32 mouse cellular contexts compared by ENCODE assay signal in genomic region chr6:43205355-43205754, GRCm38 (mm10). TPM values are rescaled to one million over a fixed set of nuclear protein-coding genes. Genes with fewer than 3 reads are reported as not detected.
DNase-seq lines count a peak whose midpoint lies in the region; ATAC-seq and TF ChIP-seq lines count a peak whose summit lies in the region.
"Had no signal": no experiment of that assay in that cellular context is flagged by ENCODE, and none has a peak within 500 bp of the region (broad histone marks: within the 10 kb centered on the region; RNA-seq: fewer than 3 reads in every experiment).

No protein-coding gene starts in this region.

- H3K9ac ChIP-seq in forebrain, embryonic 14.5 days (ENCODE audit: low read length) = no peak overlapping the region
- no peak overlapping the region for H3K9ac ChIP-seq in forebrain, embryonic 12.5 days
- no peak overlapping the region for H3K9ac ChIP-seq in midbrain, embryonic 14.5 days (replicated peaks; ENCODE audit: low read length)
- H3K9ac ChIP-seq in midbrain, embryonic 15.5 days = no peak overlapping the region
- H3K9ac ChIP-seq: embryonic facial prominence, embryonic 13.5 days; embryonic facial prominence, embryonic 15.5 days; forebrain, embryonic 13.5 days had no signal

- WGBS in forebrain, embryonic 14.5 days = 27% methylated on average over 2 of the region's 2 CpGs
- 30% methylated on average over 2 of the region's 2 CpGs for WGBS in forebrain, embryonic 12.5 days
- 50% methylated on average over 2 of the region's 2 CpGs for WGBS in midbrain, embryonic 14.5 days
- 39% methylated on average over 2 of the region's 2 CpGs for WGBS in midbrain, embryonic 15.5 days

- ATAC-seq in forebrain, embryonic 14.5 days = no peak
- ATAC-seq in forebrain, embryonic 12.5 days (ENCODE audit: low FRiP score) = no peak
- no peak for ATAC-seq in midbrain, embryonic 14.5 days (ENCODE audit: low FRiP score, low TSS enrichment)
- ATAC-seq in midbrain, embryonic 15.5 days (replicated peaks) = no peak
- ATAC-seq: activated CD4-positive, CD25-positive, alpha-beta regulatory T cell, adult 4 months; CD4-positive, CD25-positive, alpha-beta regulatory T cell, adult 4 months; forebrain, embryonic 13.5 days; forebrain, embryonic 16.5 days; Patski had no signal

- peak; percentile 15 for DNase-seq in forebrain, embryonic 14.5 days (ENCODE audit: low spot score)
- DNase-seq in midbrain, embryonic 14.5 days = peak; percentile 1
- peak; percentile 72 for DNase-seq in R1 (ENCODE audit: low read depth, low spot score)
- peak; percentile 29 for DNase-seq in brain, embryonic 14.5 days (ENCODE audit: low read depth)
- no peak for DNase-seq in right cerebral cortex, postnatal 10 days (ENCODE audit: low spot score in 2 of 2)
- no peak for DNase-seq in lung, postnatal 14 days
- DNase-seq: adrenal gland, adult 8-10 months; adrenal gland, postnatal 14 days; adrenal gland, postnatal 36 days; B cell, adult 2 months; cerebellum, adult 11 months; cerebellum, adult 18-20 months; cerebellum, adult 8-10 months; cerebellum, adult 9-11 months; cerebellum, postnatal 14 days; cerebellum, postnatal 36 days; embryo, embryonic 11 days had no signal

- no peaks in the 10 kb centered on the region for H3K36me3 ChIP-seq in forebrain, embryonic 14.5 days (ENCODE audit: control insufficient read depth, insufficient read depth, low read length)
- no peaks in the 10 kb centered on the region for H3K36me3 ChIP-seq in forebrain, embryonic 12.5 days (replicated peaks)
- H3K36me3 ChIP-seq in midbrain, embryonic 14.5 days (ENCODE audit: control insufficient read depth, insufficient read depth, low read length) = no peaks in the 10 kb centered on the region
- H3K36me3 ChIP-seq in midbrain, embryonic 15.5 days (replicated peaks) = no peaks in the 10 kb centered on the region
- H3K36me3 ChIP-seq: embryonic facial prominence, embryonic 13.5 days; embryonic facial prominence, embryonic 15.5 days; forebrain, embryonic 10.5 days; G1E had no signal

- no peak overlapping the region for H3K27ac ChIP-seq in forebrain, embryonic 14.5 days (ENCODE audit: low read depth, low read length)
- no peak overlapping the region for H3K27ac ChIP-seq in forebrain, embryonic 12.5 days
- H3K27ac ChIP-seq in midbrain, embryonic 14.5 days (replicated peaks; ENCODE audit: low read depth, low read length) = no peak overlapping the region
- no peak overlapping the region for H3K27ac ChIP-seq in midbrain, embryonic 15.5 days
- H3K27ac ChIP-seq: embryonic facial prominence, embryonic 13.5 days; embryonic facial prominence, embryonic 15.5 days; forebrain, embryonic 10.5 days; forebrain, embryonic 13.5 days had no signal

- no peaks in the 10 kb centered on the region for H3K4me1 ChIP-seq in forebrain, embryonic 14.5 days (ENCODE audit: control insufficient read depth, insufficient read depth, low read length)
- no peaks in the 10 kb centered on the region for H3K4me1 ChIP-seq in forebrain, embryonic 12.5 days
- no peaks in the 10 kb centered on the region for H3K4me1 ChIP-seq in midbrain, embryonic 14.5 days (ENCODE audit: control insufficient read depth, insufficient read depth, low read length)
- no peaks in the 10 kb centered on the region for H3K4me1 ChIP-seq in midbrain, embryonic 15.5 days
- H3K4me1 ChIP-seq: embryonic facial prominence, embryonic 13.5 days; embryonic facial prominence, embryonic 15.5 days; forebrain, embryonic 10.5 days; forebrain, embryonic 13.5 days had no signal

- H3K9me3 ChIP-seq in forebrain, embryonic 14.5 days (replicated peaks; ENCODE audit: control insufficient read depth, low read length) = no peaks in the 10 kb centered on the region
- H3K9me3 ChIP-seq in forebrain, embryonic 12.5 days = no peaks in the 10 kb centered on the region
- no peaks in the 10 kb centered on the region for H3K9me3 ChIP-seq in midbrain, embryonic 14.5 days (ENCODE audit: control insufficient read depth, low read length)
- no peaks in the 10 kb centered on the region for H3K9me3 ChIP-seq in midbrain, embryonic 15.5 days
- H3K9me3 ChIP-seq: embryonic facial prominence, embryonic 13.5 days; embryonic facial prominence, embryonic 15.5 days; forebrain, embryonic 10.5 days; forebrain, embryonic 13.5 days; G1E had no signal

- TF ChIP-seq POLR2A in brain, embryonic 14.5 days (IDR thresholded peaks at IDR 0.05; ENCODE audit: borderline replicate concordance, extremely low read depth, insufficient read depth, insufficient read length, poor library complexity, severe bottlenecking) = no peak

- no peaks in the 10 kb centered on the region for H3K27me3 ChIP-seq in forebrain, embryonic 14.5 days (replicated peaks; ENCODE audit: control insufficient read depth, insufficient read depth, low read length)
- H3K27me3 ChIP-seq in forebrain, embryonic 12.5 days = no peaks in the 10 kb centered on the region
- H3K27me3 ChIP-seq in midbrain, embryonic 14.5 days (ENCODE audit: control insufficient read depth, insufficient read depth, low read length) = no peaks in the 10 kb centered on the region
- no peaks in the 10 kb centered on the region for H3K27me3 ChIP-seq in midbrain, embryonic 15.5 days (replicated peaks)
- H3K27me3 ChIP-seq: CH12.LX; embryonic facial prominence, embryonic 13.5 days; embryonic facial prominence, embryonic 15.5 days; forebrain, embryonic 13.5 days had no signal

- no peak overlapping the region for H3K4me3 ChIP-seq in forebrain, embryonic 14.5 days (ENCODE audit: low read depth, low read length)
- H3K4me3 ChIP-seq in forebrain, embryonic 12.5 days (replicated peaks) = no peak overlapping the region
- no peak overlapping the region for H3K4me3 ChIP-seq in midbrain, embryonic 14.5 days (replicated peaks; ENCODE audit: low read depth, low read length)
- no peak overlapping the region for H3K4me3 ChIP-seq in midbrain, embryonic 15.5 days
- H3K4me3 ChIP-seq: embryonic facial prominence, embryonic 13.5 days; embryonic facial prominence, embryonic 15.5 days; erythroblast, embryonic 14.5 days; forebrain, embryonic 10.5 days; forebrain, embryonic 13.5 days had no signal

- TF ChIP-seq CTCF in brain, embryonic 14.5 days (IDR thresholded peaks at IDR 0.05; ENCODE audit: borderline replicate concordance, extremely low read depth, insufficient read depth, insufficient read length) = no peak

- H3K4me2 ChIP-seq in forebrain, embryonic 14.5 days (ENCODE audit: low read length) = no peak overlapping the region
- no peak overlapping the region for H3K4me2 ChIP-seq in forebrain, embryonic 12.5 days
- no peak overlapping the region for H3K4me2 ChIP-seq in midbrain, embryonic 14.5 days (ENCODE audit: low read length)
- H3K4me2 ChIP-seq in midbrain, embryonic 15.5 days = no peak overlapping the region
- H3K4me2 ChIP-seq: embryonic facial prominence, embryonic 13.5 days; embryonic facial prominence, embryonic 15.5 days; forebrain, embryonic 13.5 days had no signal

RNA-seq across cellular contexts. Expression of gene Olfr434, which starts 7.5 kb away (rescaled TPM):
- polyA plus RNA-seq in forebrain, embryonic 14.5 days (2014; fragmentation: Nextera tagmentation; extraction: Ambion mirVana) = not detected in 2 replicates
- not detected in 2 replicates for polyA plus RNA-seq in forebrain, embryonic 12.5 days (2016; fragmentation: Nextera tagmentation; extraction: Ambion mirVana)
- not detected in 2 replicates for polyA plus RNA-seq in midbrain, embryonic 14.5 days (2014; fragmentation: Nextera tagmentation; extraction: Ambion mirVana)
- polyA plus RNA-seq in midbrain, embryonic 15.5 days (2015; fragmentation: Nextera tagmentation; extraction: Ambion mirVana) = not detected in 2 replicates
- not detected in 2 replicates for polyA plus RNA-seq in brain, embryonic 14.5 days (2012; rRNA removed)
- polyA plus RNA-seq: activated CD4-positive, CD25-positive, alpha-beta regulatory T cell, adult 4 months; CD4-positive, CD25-positive, alpha-beta regulatory T cell, adult 4 months; embryonic facial prominence, embryonic 11.5 days; embryonic facial prominence, embryonic 13.5 days; erythroblast, embryonic 14.5 days; forebrain, embryonic 10.5 days; forebrain, embryonic 13.5 days; forebrain, embryonic 16.5 days; frontal cortex, adult 2 months; G1E had no signal

RNA-seq across cellular contexts. Expression of gene Olfr435, which starts 8.4 kb away (rescaled TPM):
- polyA plus RNA-seq in forebrain, embryonic 14.5 days (2014; fragmentation: Nextera tagmentation; extraction: Ambion mirVana) = not detected in 2 replicates
- polyA plus RNA-seq in forebrain, embryonic 12.5 days (2016; fragmentation: Nextera tagmentation; extraction: Ambion mirVana) = not detected in 2 replicates
- polyA plus RNA-seq in midbrain, embryonic 14.5 days (2014; fragmentation: Nextera tagmentation; extraction: Ambion mirVana) = not detected in 2 replicates
- polyA plus RNA-seq in midbrain, embryonic 15.5 days (2015; fragmentation: Nextera tagmentation; extraction: Ambion mirVana) = not detected in 2 replicates
- polyA plus RNA-seq in brain, embryonic 14.5 days (2012; rRNA removed) = not detected in 2 replicates
- polyA plus RNA-seq: activated CD4-positive, CD25-positive, alpha-beta regulatory T cell, adult 4 months; CD4-positive, CD25-positive, alpha-beta regulatory T cell, adult 4 months; embryonic facial prominence, embryonic 11.5 days; embryonic facial prominence, embryonic 13.5 days; erythroblast, embryonic 14.5 days; forebrain, embryonic 10.5 days; forebrain, embryonic 13.5 days; forebrain, embryonic 16.5 days; frontal cortex, adult 2 months; G1E; Patski had no signal

RNA-seq across cellular contexts. Expression of gene Olfr47, which starts 26.0 kb away (rescaled TPM):
- not detected in 2 replicates for polyA plus RNA-seq in forebrain, embryonic 14.5 days (2014; fragmentation: Nextera tagmentation; extraction: Ambion mirVana)
- not detected in 2 replicates for polyA plus RNA-seq in forebrain, embryonic 12.5 days (2016; fragmentation: Nextera tagmentation; extraction: Ambion mirVana)
- not detected in 2 replicates for polyA plus RNA-seq in midbrain, embryonic 14.5 days (2014; fragmentation: Nextera tagmentation; extraction: Ambion mirVana)
- not detected in 2 replicates for polyA plus RNA-seq in midbrain, embryonic 15.5 days (2015; fragmentation: Nextera tagmentation; extraction: Ambion mirVana)
- polyA plus RNA-seq in brain, embryonic 14.5 days (2012; rRNA removed) = not detected in 2 replicates
- polyA plus RNA-seq: activated CD4-positive, CD25-positive, alpha-beta regulatory T cell, adult 4 months; CD4-positive, CD25-positive, alpha-beta regulatory T cell, adult 4 months; embryonic facial prominence, embryonic 11.5 days; embryonic facial prominence, embryonic 13.5 days; embryonic facial prominence, embryonic 15.5 days; erythroblast, embryonic 14.5 days; forebrain, embryonic 10.5 days; forebrain, embryonic 13.5 days; forebrain, embryonic 16.5 days; frontal cortex, adult 2 months; G1E; Patski had no signal

RNA-seq across cellular contexts. Expression of gene Olfr13, which starts 33.4 kb away (rescaled TPM):
- not detected in 2 replicates for polyA plus RNA-seq in forebrain, embryonic 14.5 days (2014; fragmentation: Nextera tagmentation; extraction: Ambion mirVana)
- 0.05 TPM in 1 of 2 replicates, not detected in the other for polyA plus RNA-seq in forebrain, embryonic 12.5 days (2016; fragmentation: Nextera tagmentation; extraction: Ambion mirVana)
- not detected in 2 replicates for polyA plus RNA-seq in midbrain, embryonic 14.5 days (2014; fragmentation: Nextera tagmentation; extraction: Ambion mirVana)
- polyA plus RNA-seq in midbrain, embryonic 15.5 days (2015; fragmentation: Nextera tagmentation; extraction: Ambion mirVana) = not detected in 2 replicates
- not detected in 2 replicates for polyA plus RNA-seq in brain, embryonic 14.5 days (2012; rRNA removed)
- polyA plus RNA-seq: activated CD4-positive, CD25-positive, alpha-beta regulatory T cell, adult 4 months; CD4-positive, CD25-positive, alpha-beta regulatory T cell, adult 4 months; embryonic facial prominence, embryonic 11.5 days; embryonic facial prominence, embryonic 13.5 days; erythroblast, embryonic 14.5 days; forebrain, embryonic 10.5 days; forebrain, embryonic 13.5 days; forebrain, embryonic 16.5 days; G1E; Patski had no signal

RNA-seq across cellular contexts. Expression of gene Olfr437, which starts 42.3 kb away (rescaled TPM):
- polyA plus RNA-seq in forebrain, embryonic 14.5 days (2014; fragmentation: Nextera tagmentation; extraction: Ambion mirVana) = not detected in 2 replicates
- polyA plus RNA-seq in forebrain, embryonic 12.5 days (2016; fragmentation: Nextera tagmentation; extraction: Ambion mirVana) = not detected in 2 replicates
- not detected in 2 replicates for polyA plus RNA-seq in midbrain, embryonic 14.5 days (2014; fragmentation: Nextera tagmentation; extraction: Ambion mirVana)
- polyA plus RNA-seq in midbrain, embryonic 15.5 days (2015; fragmentation: Nextera tagmentation; extraction: Ambion mirVana) = not detected in 2 replicates
- not detected in 2 replicates for polyA plus RNA-seq in brain, embryonic 14.5 days (2012; rRNA removed)
- polyA plus RNA-seq: activated CD4-positive, CD25-positive, alpha-beta regulatory T cell, adult 4 months; CD4-positive, CD25-positive, alpha-beta regulatory T cell, adult 4 months; embryonic facial prominence, embryonic 11.5 days; embryonic facial prominence, embryonic 13.5 days; erythroblast, embryonic 14.5 days; forebrain, embryonic 10.5 days; forebrain, embryonic 13.5 days; forebrain, embryonic 16.5 days; frontal cortex, adult 2 months; G1E; Patski had no signal

Comparison
In these comparisons a context has a peak if more than half of its experiments do, and no peak if none do; other contexts are left out.
1. DNase-seq: peak in forebrain, embryonic 14.5 days (single experiment), midbrain, embryonic 14.5 days (single experiment), R1 (single experiment) and brain, embryonic 14.5 days (single experiment); none in right cerebral cortex, postnatal 10 days (0 of 2) and lung, postnatal 14 days (single experiment).